Mouse (Mus musculus) limb, embryonic 12.5 days (tissue): ENCODE measurements around the gene Cmtm4. TPM values are rescaled to one million over a fixed set of nuclear protein-coding genes. Genes with fewer than 3 reads are reported as not detected.

Experiments used
- ATAC-seq: fragments of 200-750 bp; cut with Nextera tagmentation; 2 replicates; pipeline ENCODE4 v1.8.0; 2017; ENCODE audit warnings: low read depth, moderate TSS enrichment; ENCODE audit not compliant: insufficient number of reproducible peaks, insufficient read depth, low FRiP score, low TSS enrichment
- H3K27ac ChIP-seq: fragments of 300-500 bp; sonication (generic); 2 replicates; pipeline ENCODE4 v1.5.1; 2016; ENCODE audit warnings: mild to moderate bottlenecking, moderate library complexity
- H3K27me3 ChIP-seq: fragments of 300-500 bp; sonication (generic); 2 replicates; pipeline ENCODE4 v1.6.1; 2016; ENCODE audit warnings: mild to moderate bottlenecking, moderate library complexity
- H3K36me3 ChIP-seq: fragments of 300-500 bp; sonication (generic); 2 replicates; pipeline ENCODE4 v1.6.1; 2016; ENCODE audit warnings: mild to moderate bottlenecking, moderate library complexity
- H3K4me1 ChIP-seq: fragments of 300-500 bp; sonication (generic); replicated peaks from 2 replicates; pipeline ENCODE4 v1.6.1; 2016
- H3K4me2 ChIP-seq: fragments of 300-500 bp; sonication (generic); 2 replicates; pipeline ENCODE4 v1.6.1; 2016; ENCODE audit warnings: mild to moderate bottlenecking, moderate library complexity
- H3K4me3 ChIP-seq: fragments of 300-500 bp; sonication (generic); replicated peaks from 2 replicates; pipeline ENCODE4 v1.5.1; 2016; ENCODE audit warnings: mild to moderate bottlenecking
- H3K9ac ChIP-seq: fragments of 300-500 bp; sonication (generic); replicated peaks from 2 replicates; pipeline ENCODE4 v1.6.1; 2016; ENCODE audit warnings: mild to moderate bottlenecking, moderate library complexity
- H3K9me3 ChIP-seq: fragments of 300-500 bp; sonication (generic); 2 replicates; pipeline ENCODE4 v1.6.1; 2016; ENCODE audit warnings: mild to moderate bottlenecking, moderate library complexity
- WGBS: fragments of 180-500 bp; shearing (Covaris S2); methylation state at CpG from one replicate; pipeline ENCODE4 v1.1.7; 2016; 5-methylcytosine and 5-hydroxymethylcytosine counted together
- polyA plus RNA-seq: library from polyadenylated mRNA; unstranded; fragments of >200 nt; fragmentation: Nextera tagmentation; extraction: Ambion mirVana; gene quantifications from 2 replicates; pipeline ENCODE4 v1.2.1, GENCODE M21; 2016

Gene Cmtm4
- polyA plus RNA-seq, 1 experiment from 2014 or later = 3.2 TPM

GRCm38 (mm10) chr8:104387980-104388379, 7.6 kb downstream of the Cmtm4 start:
- Histone ChIP-seq H3K4me1 (peaks cover 35% of the 10 kb centered on the region), H3K9ac (no peak overlapping the region), H3K27ac (no peak overlapping the region), H3K4me2 (no peak overlapping the region), H3K36me3 (no peaks in the 10 kb centered on the region), H3K4me3 (no peak overlapping the region), H3K27me3 (no peaks in the 10 kb centered on the region), H3K9me3 (no peaks in the 10 kb centered on the region)
- 90% methylated on average over 2 of the region's 2 CpGs for WGBS
- ATAC-seq = 0 out of 2 replicates have a peak, but pooled peaks have one; percentile 8

GRCm38 (mm10) chr8:104387501-104387900, 8.1 kb downstream of the Cmtm4 start:
- Histone ChIP-seq H3K4me1 (peaks cover 37% of the 10 kb centered on the region), H3K9me3 (no peaks in the 10 kb centered on the region), H3K36me3 (no peaks in the 10 kb centered on the region), H3K4me2 (no peak overlapping the region), H3K9ac (no peak overlapping the region), H3K27ac (no peak overlapping the region), H3K4me3 (no peak overlapping the region), H3K27me3 (no peaks in the 10 kb centered on the region)
- 36% methylated on average over 7 of the region's 7 CpGs for WGBS
- ATAC-seq = no peak

GRCm38 (mm10) chr8:104386693-104387092, 8.9 kb downstream of the Cmtm4 start:
- H3K9me3 ChIP-seq = no peaks in the 10 kb centered on the region
- no peak overlapping the region for H3K4me3 ChIP-seq
- H3K4me1 ChIP-seq = peaks cover 37% of the 10 kb centered on the region
- no peak overlapping the region for H3K27ac ChIP-seq
- no peaks in the 10 kb centered on the region for H3K36me3 ChIP-seq
- H3K27me3 ChIP-seq = no peaks in the 10 kb centered on the region
- no peak overlapping the region for H3K9ac ChIP-seq
- no peak overlapping the region for H3K4me2 ChIP-seq
- peak; percentile 71 for ATAC-seq
- 16% methylated on average over 4 of the region's 4 CpGs for WGBS

- peaks cover 49% of the 10 kb centered on the region for H3K4me1 ChIP-seq
- 93% methylated on average over 3 of the region's 3 CpGs for WGBS
- ATAC-seq = no peak
Measured at GRCm38 (mm10) chr8:104383977-104384376, 11.6 kb downstream of the Cmtm4 start.

GRCm38 (mm10) chr8:104383296-104383695, 12.3 kb downstream of the Cmtm4 start:
- Histone ChIP-seq H3K27me3 (no peaks in the 10 kb centered on the region), H3K9ac (no peak overlapping the region), H3K27ac (no peak overlapping the region), H3K4me2 (no peak overlapping the region), H3K4me1 (peaks cover 49% of the 10 kb centered on the region), H3K36me3 (no peaks in the 10 kb centered on the region), H3K4me3 (no peak overlapping the region), H3K9me3 (no peaks in the 10 kb centered on the region)
- WGBS = 85% methylated on average over 2 of the region's 2 CpGs
- no peak for ATAC-seq

More at GRCm38 (mm10) chr8:104383977-104384376, 11.6 kb downstream of the Cmtm4 start:
- Histone ChIP-seq H3K4me3 (no peak overlapping the region), H3K4me2 (no peak overlapping the region), H3K27ac (no peak overlapping the region), H3K36me3 (no peaks in the 10 kb centered on the region), H3K9me3 (no peaks in the 10 kb centered on the region), H3K27me3 (no peaks in the 10 kb centered on the region), H3K9ac (no peak overlapping the region)

- ATAC-seq = no peak
- no peak overlapping the region for H3K9ac ChIP-seq
- no peak overlapping the region for H3K27ac ChIP-seq
- no peaks in the 10 kb centered on the region for H3K36me3 ChIP-seq
- no peak overlapping the region for H3K4me2 ChIP-seq
- H3K9me3 ChIP-seq = no peaks in the 10 kb centered on the region
- H3K27me3 ChIP-seq = no peaks in the 10 kb centered on the region
- WGBS = 83% methylated on average over 5 of the region's 5 CpGs
- H3K4me3 ChIP-seq = no peak overlapping the region
- H3K4me1 ChIP-seq = peaks cover 31% of the 10 kb centered on the region
Measured at GRCm38 (mm10) chr8:104380961-104381411, 14.6 kb downstream of the Cmtm4 start.

- no peak overlapping the region for H3K4me2 ChIP-seq
- no peaks in the 10 kb centered on the region for H3K9me3 ChIP-seq
- WGBS = 89% methylated on average over 7 of the region's 7 CpGs
- H3K36me3 ChIP-seq = no peaks in the 10 kb centered on the region
- H3K27me3 ChIP-seq = no peaks in the 10 kb centered on the region
- no peak overlapping the region for H3K9ac ChIP-seq
- H3K27ac ChIP-seq = no peak overlapping the region
- no peak for ATAC-seq
- peaks cover 30% of the 10 kb centered on the region for H3K4me1 ChIP-seq
- H3K4me3 ChIP-seq = no peak overlapping the region
Measured at GRCm38 (mm10) chr8:104380269-104380668, 15.3 kb downstream of the Cmtm4 start.

- 68% methylated on average over 10 of the region's 10 CpGs for WGBS
- peaks cover 36% of the 10 kb centered on the region for H3K4me1 ChIP-seq
- H3K4me2 ChIP-seq = no peak overlapping the region
- H3K36me3 ChIP-seq = no peaks in the 10 kb centered on the region
- no peaks in the 10 kb centered on the region for H3K27me3 ChIP-seq
- no peak overlapping the region for H3K9ac ChIP-seq
- no peak for ATAC-seq
- H3K9me3 ChIP-seq = no peaks in the 10 kb centered on the region
- no peak overlapping the region for H3K27ac ChIP-seq
- H3K4me3 ChIP-seq = no peak overlapping the region
Measured at GRCm38 (mm10) chr8:104379301-104379836, 16.2 kb downstream of the Cmtm4 start.

GRCm38 (mm10) chr8:104376669-104377068, 18.9 kb downstream of the Cmtm4 start:
- Histone ChIP-seq H3K36me3 (no peaks in the 10 kb centered on the region), H3K9ac (no peak overlapping the region), H3K27me3 (no peaks in the 10 kb centered on the region), H3K27ac (no peak overlapping the region; the same call in 1 of the 2 replicates), H3K4me1 (peaks cover 28% of the 10 kb centered on the region), H3K4me2 (no peak overlapping the region), H3K9me3 (no peaks in the 10 kb centered on the region), H3K4me3 (no peak overlapping the region)
- no peak for ATAC-seq
- WGBS = 49% methylated on average over 11 of the region's 11 CpGs

- H3K36me3 ChIP-seq = 0 out of 2 replicates have a peak, but pooled peaks cover 5% of the 10 kb centered on the region
- no peaks in the 10 kb centered on the region for H3K27me3 ChIP-seq
- no peak for ATAC-seq
- 72% methylated on average over 5 of the region's 5 CpGs for WGBS
- no peak overlapping the region for H3K9ac ChIP-seq
- H3K9me3 ChIP-seq = no peaks in the 10 kb centered on the region
- H3K4me2 ChIP-seq = no peak overlapping the region
- H3K4me3 ChIP-seq = no peak overlapping the region
- peaks cover 27% of the 10 kb centered on the region for H3K4me1 ChIP-seq
- no peak overlapping the region for H3K27ac ChIP-seq
Measured at GRCm38 (mm10) chr8:104375959-104376358, 19.6 kb downstream of the Cmtm4 start.

- WGBS = 50% methylated on average over 14 of the region's 14 CpGs
- no peak overlapping the region for H3K4me3 ChIP-seq
- H3K9me3 ChIP-seq = no peaks in the 10 kb centered on the region
- H3K27ac ChIP-seq = no peak overlapping the region
- H3K4me1 ChIP-seq = peaks cover 22% of the 10 kb centered on the region
- H3K9ac ChIP-seq = no peak overlapping the region
- no peak overlapping the region for H3K4me2 ChIP-seq
- H3K27me3 ChIP-seq = no peaks in the 10 kb centered on the region
- H3K36me3 ChIP-seq = 0 out of 2 replicates have a peak, but pooled peaks cover 5% of the 10 kb centered on the region
- no peak for ATAC-seq
Measured at GRCm38 (mm10) chr8:104374864-104375846, 20.5 kb downstream of the Cmtm4 start.
